Mouse (Mus musculus): ENCODE measurements at regions not wholly inside any gene's neighbourhood (a gene's known extent, or its start where the extent isn't known, plus 50 kb on each side); places are given as distances from the start of the nearest gene placed in this dataset.

- H3K9ac ChIP-seq (ENCODE audit: low read length): no peak overlapping the region
- H3K4me3 ChIP-seq (replicated peaks; ENCODE audit: low read length): no peak overlapping the region
- no peak overlapping the region for H3K27ac ChIP-seq (ENCODE audit: low read length)
- WGBS: 43% methylated on average over 8 of the region's 8 CpGs
- no peaks in the 10 kb centered on the region for H3K4me1 ChIP-seq (ENCODE audit: control insufficient read depth, insufficient read depth, low read length)
- H3K9me3 ChIP-seq (replicated peaks; ENCODE audit: control insufficient read depth, low read length): no peaks in the 10 kb centered on the region
- peak; percentile 62; the same call in 1 of the 2 replicates for ATAC-seq (ENCODE audit: insufficient read depth, low FRiP score)
- no peak overlapping the region for H3K4me2 ChIP-seq (ENCODE audit: low read depth, low read length)
- no peaks in the 10 kb centered on the region for H3K36me3 ChIP-seq (ENCODE audit: control insufficient read depth, insufficient read depth, low read length)
- H3K27me3 ChIP-seq (ENCODE audit: control insufficient read depth, insufficient read depth, low read length): no peaks in the 10 kb centered on the region
Measured at GRCm38 (mm10) chr1:174999265-175000200, 77.9 kb upstream of the Grem2 start.

- 65% methylated on average over 4 of the region's 4 CpGs for WGBS
- H3K36me3 ChIP-seq (ENCODE audit: control insufficient read depth, insufficient read depth, low read length): no peaks in the 10 kb centered on the region
- H3K27ac ChIP-seq (ENCODE audit: low read length): no peak overlapping the region
- no peak overlapping the region for H3K4me3 ChIP-seq (replicated peaks; ENCODE audit: low read length)
- H3K9me3 ChIP-seq (replicated peaks; ENCODE audit: control insufficient read depth, low read length): no peaks in the 10 kb centered on the region
- ATAC-seq (ENCODE audit: insufficient read depth, low FRiP score): no peak
- no peaks in the 10 kb centered on the region for H3K4me1 ChIP-seq (ENCODE audit: control insufficient read depth, insufficient read depth, low read length)
- H3K9ac ChIP-seq (ENCODE audit: low read length): no peak overlapping the region
- no peaks in the 10 kb centered on the region for H3K27me3 ChIP-seq (ENCODE audit: control insufficient read depth, insufficient read depth, low read length)
- no peak overlapping the region for H3K4me2 ChIP-seq (ENCODE audit: low read depth, low read length)
Measured at GRCm38 (mm10) chr1:174992520-174992919, 70.9 kb upstream of the Grem2 start.

- WGBS: 56% methylated on average over 5 of the region's 5 CpGs
- H3K36me3 ChIP-seq (ENCODE audit: control insufficient read depth, insufficient read depth, low read length): no peaks in the 10 kb centered on the region
- no peaks in the 10 kb centered on the region for H3K4me1 ChIP-seq (ENCODE audit: control insufficient read depth, insufficient read depth, low read length)
- no peaks in the 10 kb centered on the region for H3K9me3 ChIP-seq (replicated peaks; ENCODE audit: control insufficient read depth, low read length)
- no peak overlapping the region for H3K27ac ChIP-seq (ENCODE audit: low read length)
- H3K4me2 ChIP-seq (ENCODE audit: low read depth, low read length): no peak overlapping the region
- no peak overlapping the region for H3K9ac ChIP-seq (ENCODE audit: low read length)
- ATAC-seq (ENCODE audit: insufficient read depth, low FRiP score): peak; percentile 60; the same call in 1 of the 2 replicates
- no peaks in the 10 kb centered on the region for H3K27me3 ChIP-seq (ENCODE audit: control insufficient read depth, insufficient read depth, low read length)
- no peak overlapping the region for H3K4me3 ChIP-seq (replicated peaks; ENCODE audit: low read length)
Measured at GRCm38 (mm10) chr1:174988590-174988989, 67.0 kb upstream of the Grem2 start.

- 51% methylated on average over 6 of the region's 6 CpGs for whole genome bisulfite sequencing
- H3K36me3 ChIP-seq (ENCODE audit: control insufficient read depth, insufficient read depth, low read length): no peaks in the 10 kb centered on the region
- ATAC-seq (ENCODE audit: insufficient read depth, low FRiP score): no peak
- H3K27ac ChIP-seq (ENCODE audit: low read length): no peak overlapping the region
- no peaks in the 10 kb centered on the region for H3K9me3 ChIP-seq (replicated peaks; ENCODE audit: control insufficient read depth, low read length)
- no peak overlapping the region for H3K9ac ChIP-seq (ENCODE audit: low read length)
- H3K4me1 ChIP-seq (ENCODE audit: control insufficient read depth, insufficient read depth, low read length): no peaks in the 10 kb centered on the region
- H3K4me3 ChIP-seq (replicated peaks; ENCODE audit: low read length): no peak overlapping the region
- no peaks in the 10 kb centered on the region for H3K27me3 ChIP-seq (ENCODE audit: control insufficient read depth, insufficient read depth, low read length)
- no peak overlapping the region for H3K4me2 ChIP-seq (ENCODE audit: low read depth, low read length)
Measured at GRCm38 (mm10) chr1:174971895-174972294, 50.3 kb upstream of the Grem2 start.

Measured in stomach, embryonic 16.5 days (tissue).